Mouse (Mus musculus) right cerebral cortex, postnatal 25 days (tissue): ENCODE data around the gene Lrrc20.
"Not testable (repeated sequence)": the region's sequence is repeated elsewhere in the genome, so short reads cannot be mapped to it uniquely, and the experiment has no call there.

Experiments used
- DNase-seq: peaks from one replicate; pipeline ENCODE4 v3.0.0; 2022

Lrrc20 gene

DNA sequence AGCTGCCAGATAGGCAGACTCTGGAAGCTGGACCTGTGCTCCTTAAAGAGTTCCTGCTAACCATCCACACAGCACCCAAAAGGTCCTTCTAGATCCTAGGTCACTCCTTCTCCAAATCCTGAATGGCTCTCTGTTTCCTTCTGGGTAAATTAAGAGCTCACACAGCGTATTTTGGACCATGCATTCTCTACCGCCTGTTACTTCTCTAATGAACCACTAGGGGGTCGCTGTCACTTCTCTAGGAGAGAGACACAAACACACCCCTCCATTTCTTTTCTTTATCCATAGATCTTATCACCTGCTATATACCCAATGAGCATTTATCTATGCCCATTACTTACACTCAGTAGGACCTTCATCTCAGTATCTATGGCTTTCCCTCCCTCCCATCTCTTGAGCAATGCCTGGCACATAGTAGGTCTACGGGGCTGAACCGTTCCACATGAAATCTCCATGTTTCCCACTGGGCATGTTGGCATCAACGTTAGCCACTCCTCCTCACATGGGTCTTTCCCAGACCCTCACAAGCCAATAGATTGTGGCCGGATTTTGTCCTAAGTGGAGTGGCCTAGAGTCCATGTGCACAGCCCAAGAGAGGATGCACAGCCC lies 111.7 kb downstream of the Lrrc20 start:
- no peak for DNase-seq

DNA sequence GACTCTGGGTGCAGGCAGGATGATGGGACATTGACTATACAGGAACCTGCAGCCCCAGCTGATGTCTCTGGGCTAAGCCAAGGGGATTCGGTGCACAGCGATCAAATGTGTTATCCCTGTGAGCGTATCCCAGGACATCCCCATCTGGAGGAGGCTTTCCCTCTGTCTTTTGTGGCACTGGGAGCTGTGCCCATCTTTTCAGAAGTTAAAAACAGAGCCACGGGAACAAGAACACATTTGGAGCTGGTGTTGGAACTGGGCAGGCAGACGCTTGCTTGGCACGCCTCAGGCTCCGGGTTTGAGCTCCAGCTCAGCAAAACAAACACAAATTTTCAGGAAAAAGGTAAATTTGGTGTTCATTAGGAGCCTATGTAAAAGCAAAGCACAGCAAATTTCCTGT lies 122.4 kb downstream of the Lrrc20 start:
- peak; percentile 11 for DNase-seq

DNA sequence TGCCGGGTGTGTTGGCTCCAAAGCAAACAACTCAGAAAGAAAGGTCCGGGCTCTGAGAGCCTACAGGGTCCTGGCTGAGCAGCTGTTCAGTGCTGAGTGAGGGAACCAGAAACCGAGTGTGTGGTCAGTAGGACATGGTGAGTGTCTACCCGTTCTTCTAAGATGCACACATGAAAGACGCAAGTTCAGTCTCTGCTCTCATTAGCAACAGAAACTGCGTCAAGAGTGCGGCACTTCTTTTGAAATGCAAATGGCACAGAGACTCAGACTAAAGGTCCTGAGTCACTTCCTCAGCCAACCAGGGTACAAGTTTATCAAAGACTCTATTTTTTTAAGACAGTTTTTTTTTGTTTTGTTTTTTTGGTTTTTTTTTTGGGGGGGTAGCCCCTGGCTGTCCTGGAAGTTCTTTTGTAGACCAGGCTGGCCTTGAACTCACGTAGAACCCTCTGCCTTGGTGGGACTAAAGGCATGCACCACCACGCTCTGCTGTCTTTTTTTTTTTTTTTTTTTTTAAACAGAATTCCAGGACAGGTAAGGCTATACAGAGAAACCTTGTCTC lies 124.0 kb downstream of the Lrrc20 start:
- DNase-seq: no peak

- DNase-seq: no peak
These were observed 126.9 kb downstream of the Lrrc20 start for GRCm38 (mm10) chr10:61602283-61603033.

GRCm38 (mm10) chr10:61604376-61605065 lies 128.9 kb downstream of the Lrrc20 start:
- DNase-seq: no peak

DNA sequence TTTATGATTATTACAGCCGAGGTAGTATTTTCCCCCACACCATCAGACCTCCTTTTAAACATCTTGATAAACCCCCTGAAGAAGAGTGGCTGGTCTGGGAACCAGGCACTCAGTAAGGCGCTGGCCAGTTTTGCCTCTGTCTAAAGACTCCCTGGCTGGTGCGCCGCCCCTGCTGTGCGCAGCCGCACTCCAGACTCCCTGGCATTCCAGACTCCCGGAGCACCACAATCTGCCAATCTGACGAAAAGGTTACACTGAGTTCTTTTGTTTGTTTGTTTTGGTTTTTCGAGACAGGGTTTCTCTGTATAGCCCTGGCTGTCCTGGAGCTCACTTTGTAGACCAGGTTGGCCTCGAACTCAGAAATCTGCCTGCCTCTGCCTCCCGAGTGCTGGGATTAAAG lies 129.8 kb downstream of the Lrrc20 start:
- not testable (repeated sequence) for DNase-seq

DNA sequence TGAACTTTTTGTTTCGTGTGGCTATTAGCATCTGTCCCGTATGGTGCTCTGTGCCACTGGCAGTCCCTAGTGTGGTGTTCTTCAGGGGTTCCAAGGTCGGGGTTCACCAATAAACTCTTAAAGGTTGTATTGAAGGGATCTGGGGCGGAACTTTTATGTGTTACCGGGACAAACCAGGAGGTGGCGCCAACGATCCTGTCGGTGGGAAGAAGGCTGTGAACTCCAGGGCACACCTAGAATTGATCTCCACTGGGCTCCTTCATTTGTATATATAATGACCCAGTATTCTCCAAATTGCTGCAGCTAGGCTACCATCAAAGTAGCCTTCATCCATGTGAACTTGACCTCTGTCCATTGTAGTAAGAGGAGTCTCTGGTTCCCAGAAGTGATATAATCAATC lies 130.2 kb downstream of the Lrrc20 start:
- DNase-seq: no peak

DNA sequence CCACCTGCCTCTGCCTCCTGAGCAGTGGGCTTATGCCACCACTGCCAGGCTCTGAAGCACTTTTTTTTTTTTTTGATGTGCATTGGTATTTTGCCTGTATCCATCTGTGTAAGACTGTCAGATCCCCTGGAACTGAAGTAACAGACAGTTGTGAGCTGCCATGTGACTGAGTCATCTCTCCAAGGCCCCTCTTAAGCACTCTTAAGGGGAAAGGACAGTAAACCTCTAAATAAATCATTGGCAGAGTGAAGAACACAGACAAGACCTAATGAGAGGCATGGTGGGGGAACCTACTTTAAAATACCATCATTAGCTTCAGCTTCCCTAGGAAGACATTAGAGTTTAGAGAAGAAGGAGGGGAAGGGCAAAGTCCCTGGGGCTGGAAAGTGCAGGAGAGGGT lies 132.6 kb downstream of the Lrrc20 start:
- DNase-seq: no peak

DNA sequence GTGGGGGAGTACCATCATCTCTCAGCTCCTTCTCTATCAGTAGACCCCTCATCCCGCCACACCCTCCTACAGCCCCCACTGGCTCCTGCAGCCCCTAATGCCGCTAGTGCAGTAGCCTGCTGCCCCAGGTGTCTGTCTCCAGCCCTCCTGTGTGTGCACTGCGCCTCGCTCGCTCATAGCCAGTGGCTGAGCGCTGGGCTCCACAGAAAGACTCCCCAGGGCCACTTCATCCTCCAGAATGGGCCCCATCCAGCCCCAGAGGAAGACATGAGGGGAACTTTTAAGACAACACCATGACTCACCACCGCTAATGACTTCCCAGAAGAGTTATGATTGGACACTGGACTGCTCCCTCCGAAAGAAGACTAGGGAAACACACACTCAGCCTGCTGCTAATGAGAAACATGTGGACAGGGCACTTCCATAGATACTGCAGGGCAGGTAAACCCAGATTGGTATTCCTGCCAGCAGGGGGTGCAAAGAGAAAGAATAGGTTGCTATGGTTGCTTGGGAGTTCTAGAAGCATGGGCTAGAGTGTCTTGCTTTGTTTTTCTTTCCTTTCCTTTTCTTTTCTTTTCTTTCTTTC lies 135.1 kb downstream of the Lrrc20 start:
- no peak for DNase-seq

DNA sequence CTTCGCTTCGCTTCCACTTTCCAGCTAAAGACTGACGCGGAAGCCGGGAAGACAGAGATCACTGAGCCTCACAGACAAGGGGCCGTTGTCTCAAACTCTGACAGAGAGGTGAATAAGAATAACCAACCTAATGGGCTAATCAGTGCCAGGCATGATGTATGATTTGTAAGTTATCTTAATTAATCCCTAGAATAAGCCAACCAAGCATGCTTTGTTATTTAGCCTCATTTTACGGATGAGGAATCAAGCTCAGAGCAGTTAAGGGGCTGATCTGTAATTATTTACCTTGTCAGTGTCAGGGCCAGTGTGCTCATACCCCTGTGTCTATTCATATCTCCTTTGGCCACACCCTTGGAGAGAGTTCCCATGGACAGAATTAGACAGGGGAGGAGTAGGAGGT lies 138.7 kb downstream of the Lrrc20 start:
- no peak for DNase-seq

DNA sequence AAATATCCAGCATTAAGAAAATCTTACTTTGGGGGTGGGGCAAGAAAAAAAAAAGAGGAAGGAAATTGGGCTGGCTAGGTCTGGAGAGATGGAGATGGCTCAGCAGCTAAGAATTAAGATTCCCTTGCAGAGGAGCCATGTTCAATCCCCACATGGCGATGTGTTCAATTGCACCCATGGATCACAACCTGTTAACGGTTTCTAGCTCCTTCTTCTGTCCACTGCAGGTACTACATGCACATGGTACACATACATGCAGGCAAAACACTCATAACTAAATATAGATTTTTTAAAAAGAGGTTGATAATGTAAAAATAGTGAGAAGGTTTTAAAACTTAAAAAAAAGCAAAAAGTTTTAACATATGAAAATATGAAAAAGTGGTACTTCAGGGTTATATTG lies 142.9 kb downstream of the Lrrc20 start:
- no peak for DNase-seq

GRCm38 (mm10) chr10:61621681-61622080 lies 146.1 kb downstream of the Lrrc20 start:
- no peak for DNase-seq

GRCm38 (mm10) chr10:61623874-61624273 lies 148.3 kb downstream of the Lrrc20 start:
- not testable (repeated sequence) for DNase-seq

GRCm38 (mm10) chr10:61624771-61625170 lies 149.2 kb downstream of the Lrrc20 start:
- no peak for DNase-seq

DNA sequence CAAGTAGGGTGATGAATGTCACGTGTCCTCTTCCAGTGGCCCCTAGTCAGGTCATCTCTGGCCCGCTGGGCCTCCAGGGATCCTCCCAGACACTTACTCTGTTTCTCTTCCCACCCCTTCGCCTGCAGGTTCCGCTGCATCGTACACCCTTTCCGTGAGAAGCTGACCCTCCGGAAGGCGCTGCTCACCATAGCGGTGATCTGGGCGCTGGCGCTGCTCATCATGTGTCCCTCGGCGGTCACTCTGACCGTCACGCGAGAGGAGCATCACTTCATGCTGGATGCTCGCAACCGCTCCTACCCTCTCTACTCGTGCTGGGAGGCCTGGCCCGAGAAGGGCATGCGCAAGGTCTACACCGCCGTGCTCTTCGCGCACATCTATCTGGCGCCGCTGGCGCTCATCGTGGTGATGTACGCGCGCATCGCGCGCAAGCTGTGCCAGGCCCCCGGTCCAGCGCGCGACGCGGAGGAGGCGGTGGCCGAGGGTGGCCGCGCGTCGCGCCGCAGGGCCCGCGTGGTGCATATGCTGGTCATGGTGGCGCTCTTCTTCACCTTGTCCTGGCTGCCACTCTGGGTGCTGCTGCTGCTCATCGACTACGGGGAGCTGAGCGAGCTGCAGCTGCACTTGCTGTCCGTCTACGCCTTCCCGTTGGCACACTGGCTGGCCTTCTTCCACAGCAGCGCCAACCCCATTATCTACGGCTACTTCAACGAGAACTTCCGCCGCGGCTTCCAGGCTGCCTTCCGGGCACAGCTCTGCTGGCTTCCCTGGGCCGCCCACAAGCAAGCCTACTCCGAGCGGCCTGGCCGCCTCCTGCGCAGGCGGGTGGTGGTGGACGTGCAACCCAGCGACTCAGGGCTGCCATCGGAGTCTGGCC lies 150.0 kb downstream of the Lrrc20 start:
- peak; percentile 19 for DNase-seq

DNA sequence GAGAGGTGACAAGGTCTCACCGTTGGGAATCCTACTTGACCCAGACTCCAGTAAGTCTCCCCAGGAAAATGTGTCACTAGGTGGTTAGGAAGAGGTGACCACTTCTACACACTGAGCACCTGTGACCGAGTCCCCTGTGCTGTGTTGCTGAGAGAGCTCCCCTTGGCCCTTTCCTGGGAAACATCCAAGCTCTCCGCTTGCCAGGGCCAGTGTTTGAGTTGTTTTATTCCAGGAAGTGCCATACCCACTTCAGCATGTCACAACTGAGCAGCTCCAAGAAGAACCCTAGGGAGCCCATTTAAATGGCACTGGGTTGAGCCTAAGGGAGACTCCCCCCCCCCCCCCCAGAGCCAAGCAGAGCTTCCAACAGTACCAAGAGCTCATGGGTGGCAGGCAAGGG lies 150.9 kb downstream of the Lrrc20 start:
- DNase-seq: no peak

DNA sequence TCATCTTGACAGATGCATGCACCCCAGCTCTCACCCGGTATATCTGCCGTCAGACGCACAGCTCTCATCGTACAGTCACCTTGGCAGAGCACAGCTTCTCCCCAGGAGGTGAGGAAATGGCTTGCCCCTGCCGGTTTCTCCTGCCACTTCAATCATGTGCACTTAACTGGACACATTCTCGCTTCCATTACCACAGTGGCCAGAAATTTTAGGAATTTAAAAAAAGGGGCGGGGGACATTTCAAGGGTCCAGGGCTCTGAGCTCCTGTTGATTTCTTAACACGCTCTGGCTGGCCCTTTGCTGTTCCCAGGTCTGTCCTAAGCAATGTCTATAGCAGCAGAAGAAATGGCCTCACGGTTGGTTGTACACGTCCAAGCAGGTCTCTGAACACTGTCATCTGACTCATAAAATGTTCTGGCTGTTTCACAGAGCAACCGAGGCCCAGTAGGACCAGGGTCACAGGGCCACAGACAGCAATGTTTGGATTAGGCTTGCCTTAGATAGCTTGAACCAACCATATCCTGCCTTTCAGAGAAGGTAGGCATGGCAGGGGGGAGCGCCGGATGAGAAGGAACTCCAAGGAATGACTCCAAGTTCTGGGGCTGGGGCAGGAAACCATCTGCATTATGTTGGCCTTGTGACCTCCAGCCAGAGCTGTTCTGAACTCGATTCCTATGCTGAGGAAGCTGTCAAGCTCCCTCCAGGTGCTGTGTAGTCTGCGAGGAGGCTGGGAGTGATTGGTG lies 151.8 kb downstream of the Lrrc20 start:
- DNase-seq: no peak

GRCm38 (mm10) chr10:61627938-61628250 lies 152.3 kb downstream of the Lrrc20 start:
- DNase-seq: no peak
